Mouse (Mus musculus): ENCODE measurements around the gene Zfp526.

DNA sequence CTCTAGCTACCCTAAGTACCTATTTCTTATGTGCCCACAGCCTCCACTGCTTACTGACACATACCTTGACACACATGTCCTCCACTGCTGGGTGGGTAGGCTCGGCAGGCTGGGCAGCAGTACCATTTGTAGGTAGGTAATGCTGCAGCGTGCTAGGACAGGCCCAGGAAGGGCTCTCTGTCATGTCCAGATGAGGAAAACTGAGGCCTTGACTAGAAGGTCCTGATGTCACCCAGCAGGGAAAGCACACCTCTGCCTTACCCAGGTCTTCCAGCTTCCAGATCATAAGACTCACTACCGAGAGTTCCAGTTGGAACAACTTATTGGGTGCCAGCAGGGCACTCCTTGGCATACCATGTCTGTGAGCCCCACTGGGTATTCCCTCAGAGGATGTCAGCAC, 53.8 kb downstream of the Zfp526 start:
- TF ChIP-seq POLR2A (IDR thresholded peaks at IDR 0.05; ENCODE audit: insufficient read depth, low read depth, low read length): no peak
- TF ChIP-seq CTCF (IDR thresholded peaks at IDR 0.05; ENCODE audit: insufficient read depth, low read depth, low read length): no peak
